Mouse (Mus musculus) midbrain, embryonic 16.5 days (tissue): ENCODE data around the gene Gnptg. TPM values are rescaled to one million over a fixed set of nuclear protein-coding genes. Genes with fewer than 3 reads are reported as not detected.

ENCODE experiments used
- ATAC-seq: fragments of 200-750 bp; cut with Nextera tagmentation; 2 replicates; pipeline ENCODE4 v1.8.0; 2017; ENCODE audit warnings: moderate TSS enrichment
- H3K27ac ChIP-seq: fragments of 300-500 bp; sonication (generic); 2 replicates; pipeline ENCODE4 v1.5.1; 2014; ENCODE audit warnings: mild to moderate bottlenecking, low read length, mixed read lengths
- H3K27me3 ChIP-seq: fragments of 300-500 bp; sonication (generic); 2 replicates; pipeline ENCODE4 v1.6.1; 2014; ENCODE audit warnings: low read depth, low read length, mixed read lengths; ENCODE audit not compliant: control insufficient read depth, insufficient read depth
- H3K36me3 ChIP-seq: fragments of 300-500 bp; sonication (generic); 2 replicates; pipeline ENCODE4 v1.6.1; 2014; ENCODE audit warnings: mild to moderate bottlenecking, low read length, moderate library complexity, mixed read lengths; ENCODE audit not compliant: control insufficient read depth, insufficient read depth
- H3K4me1 ChIP-seq: fragments of 300-500 bp; sonication (generic); 2 replicates; pipeline ENCODE4 v1.6.1; 2014; ENCODE audit warnings: mild to moderate bottlenecking, low read length, mixed read lengths; ENCODE audit not compliant: control insufficient read depth, insufficient read depth
- H3K4me2 ChIP-seq: fragments of 300-500 bp; sonication (generic); 2 replicates; pipeline ENCODE4 v1.6.1; 2014; ENCODE audit warnings: mild to moderate bottlenecking, low read length, mixed read lengths
- H3K4me3 ChIP-seq: fragments of 300-500 bp; sonication (generic); 2 replicates; pipeline ENCODE4 v1.5.1; 2014; ENCODE audit warnings: low read depth, mild to moderate bottlenecking, low read length, moderate library complexity, mixed read lengths
- H3K9ac ChIP-seq: fragments of 300-500 bp; sonication (generic); 2 replicates; pipeline ENCODE4 v1.6.1; 2014; ENCODE audit warnings: low read depth, low read length, mixed read lengths
- H3K9me3 ChIP-seq: fragments of 300-500 bp; sonication (generic); replicated peaks from 2 replicates; pipeline ENCODE4 v1.6.1; 2014; ENCODE audit warnings: mild to moderate bottlenecking, low read length, mixed read lengths; ENCODE audit not compliant: control insufficient read depth, poor library complexity, severe bottlenecking
- WGBS: fragments of 180-500 bp; shearing (Covaris S2); extraction: QIAGEN DNeasy Blood & Tissue Kit; methylation state at CpG from one replicate; pipeline ENCODE4 v1.1.7; 2014; 5-methylcytosine and 5-hydroxymethylcytosine counted together
- polyA plus RNA-seq: library from polyadenylated mRNA; unstranded; fragments of >200 nt; fragmentation: Nextera tagmentation; extraction: Ambion mirVana; gene quantifications from 2 replicates; pipeline ENCODE4 v1.2.1, GENCODE M21; 2015

The Gnptg gene
- polyA plus RNA-seq: 99.8 and 114 TPM in 2 replicates

- Histone ChIP-seq H3K9me3 (no peaks in the 10 kb centered on the region), H3K4me1 (peaks cover 19% of the 10 kb centered on the region), H3K27me3 (no peaks in the 10 kb centered on the region), H3K9ac (peak within 1 kb of the TSS; percentile 95), H3K36me3 (peaks cover 28% of the 10 kb centered on the region), H3K27ac (peak within 1 kb of the TSS; percentile 83), H3K4me3 (peak within 1 kb of the TSS; percentile 99), H3K4me2 (peak within 1 kb of the TSS; percentile 89)
- WGBS: under 1% methylated on average over 75 of the region's 80 CpGs
- ATAC-seq: peak; percentile 87
Measured at GRCm38 (mm10) chr17:25239695-25240636, at the start of gene Gnptg, which contains the start of gene Tsr3. Gnptg (minus strand) TSS chr17:25240124. Tsr3 (plus strand) TSS chr17:25240170.

GRCm38 (mm10) chr17:25288842-25289241, 48.9 kb upstream of the Gnptg start:
- no peak overlapping the region for H3K4me2 ChIP-seq
- no peaks in the 10 kb centered on the region for H3K9me3 ChIP-seq
- H3K9ac ChIP-seq: no peak overlapping the region
- H3K4me1 ChIP-seq: no peaks in the 10 kb centered on the region
- H3K27me3 ChIP-seq: no peaks in the 10 kb centered on the region
- WGBS: 19% methylated on average over 4 of the region's 4 CpGs
- H3K36me3 ChIP-seq: no peaks in the 10 kb centered on the region
- no peak for ATAC-seq
- H3K4me3 ChIP-seq: no peak overlapping the region
- H3K27ac ChIP-seq: no peak overlapping the region

GRCm38 (mm10) chr17:25285033-25285432, 45.1 kb upstream of the Gnptg start:
- Histone ChIP-seq H3K36me3 (no peaks in the 10 kb centered on the region), H3K9ac (no peak overlapping the region), H3K4me3 (no peak overlapping the region), H3K4me2 (no peak overlapping the region), H3K27ac (no peak overlapping the region), H3K4me1 (no peaks in the 10 kb centered on the region), H3K27me3 (no peaks in the 10 kb centered on the region), H3K9me3 (no peaks in the 10 kb centered on the region)
- WGBS: 20% methylated on average over 3 of the region's 3 CpGs
- no peak for ATAC-seq

DNA sequence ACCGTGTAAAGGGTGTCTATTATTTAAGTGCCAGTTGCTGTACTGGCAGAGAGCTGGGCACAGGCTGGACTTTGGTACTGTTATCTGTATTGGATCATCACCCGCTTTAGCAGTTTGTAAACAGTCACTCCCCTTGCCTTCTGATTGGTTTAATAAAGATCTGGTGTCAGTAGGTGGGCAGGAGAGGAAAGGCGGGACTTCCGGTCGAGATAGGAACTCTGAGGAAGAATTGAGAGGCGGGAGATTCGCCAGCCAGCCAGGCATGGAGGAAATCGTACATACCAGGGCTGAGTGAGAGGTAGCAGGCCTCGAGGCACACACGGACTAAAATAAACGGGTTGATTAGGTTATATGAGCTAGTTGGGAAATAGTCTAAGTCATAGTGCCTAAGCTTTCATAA, 42.2 kb upstream of the Gnptg start:
- Histone ChIP-seq H3K4me1 (no peaks in the 10 kb centered on the region), H3K9ac (no peak overlapping the region), H3K27me3 (no peaks in the 10 kb centered on the region), H3K9me3 (no peaks in the 10 kb centered on the region), H3K36me3 (no peaks in the 10 kb centered on the region), H3K4me3 (no peak overlapping the region), H3K4me2 (no peak overlapping the region), H3K27ac (no peak overlapping the region)
- 35% methylated on average over 11 of the region's 11 CpGs for WGBS
- ATAC-seq: no peak

- no peaks in the 10 kb centered on the region for H3K9me3 ChIP-seq
- no peak overlapping the region for H3K9ac ChIP-seq
- H3K4me2 ChIP-seq: no peak overlapping the region
- WGBS: 94% methylated on average over 3 of the region's 3 CpGs
- no peak overlapping the region for H3K27ac ChIP-seq
- H3K4me3 ChIP-seq: no peak overlapping the region
- H3K4me1 ChIP-seq: peaks cover 16% of the 10 kb centered on the region
- no peak for ATAC-seq
- H3K27me3 ChIP-seq: no peaks in the 10 kb centered on the region
- no peaks in the 10 kb centered on the region for H3K36me3 ChIP-seq
Measured at GRCm38 (mm10) chr17:25275833-25276232, 35.9 kb upstream of the Gnptg start.

- Histone ChIP-seq H3K4me1 (peaks cover 26% of the 10 kb centered on the region), H3K27ac (peak within 1 kb of the TSS; percentile 100)
- 82% methylated on average over 9 of the region's 9 CpGs for WGBS
Measured at GRCm38 (mm10) chr17:25274571-25275346, 34.8 kb upstream of the Gnptg start, which contains the start of gene Ube2i. Ube2i (minus strand) TSS chr17:25274622.

GRCm38 (mm10) chr17:25273706-25274501, 34.0 kb upstream of the Gnptg start:
- no peaks in the 10 kb centered on the region for H3K9me3 ChIP-seq
- H3K27ac ChIP-seq: peak overlapping the region; percentile 100
- H3K27me3 ChIP-seq: no peaks in the 10 kb centered on the region
- under 1% methylated on average over 35 of the region's 45 CpGs for WGBS
- H3K4me3 ChIP-seq: peak overlapping the region; percentile 81
- H3K36me3 ChIP-seq: no peaks in the 10 kb centered on the region
- H3K4me1 ChIP-seq: peaks cover 26% of the 10 kb centered on the region
- H3K9ac ChIP-seq: peak overlapping the region; percentile 98
- peak; percentile 87 for ATAC-seq
- H3K4me2 ChIP-seq: peak overlapping the region; percentile 50

More at GRCm38 (mm10) chr17:25274571-25275346, 34.8 kb upstream of the Gnptg start, which contains the start of gene Ube2i:
- no peaks in the 10 kb centered on the region for H3K9me3 ChIP-seq
- no peak for ATAC-seq
- no peaks in the 10 kb centered on the region for H3K36me3 ChIP-seq
- H3K9ac ChIP-seq: peak within 1 kb of the TSS; percentile 98
- H3K4me3 ChIP-seq: peak within 1 kb of the TSS; percentile 81
- no peaks in the 10 kb centered on the region for H3K27me3 ChIP-seq
- peak within 1 kb of the TSS; percentile 50 for H3K4me2 ChIP-seq

GRCm38 (mm10) chr17:25272951-25273705, 33.2 kb upstream of the Gnptg start:
- H3K9me3 ChIP-seq: no peaks in the 10 kb centered on the region
- peak overlapping the region; percentile 96 for H3K4me2 ChIP-seq
- under 1% methylated on average over 69 of the region's 92 CpGs for WGBS
- H3K36me3 ChIP-seq: 0 out of 2 replicates have a peak, but pooled peaks cover 3% of the 10 kb centered on the region
- H3K4me1 ChIP-seq: peaks cover 26% of the 10 kb centered on the region
- peak; percentile 92 for ATAC-seq
- H3K27ac ChIP-seq: peak overlapping the region; percentile 100
- no peaks in the 10 kb centered on the region for H3K27me3 ChIP-seq
- peak overlapping the region; percentile 81 for H3K4me3 ChIP-seq
- peak overlapping the region; percentile 98 for H3K9ac ChIP-seq
